ENCODE assay signal across 1 mouse cellular context in genomic region chr11:103232966-103233365, GRCm38 (mm10).
TF ChIP-seq lines count a peak whose summit lies in the region.

No protein-coding gene starts in this region.

TF ChIP-seq in CH12.LX, 34 proteins besides CTCF, POLR2A, EP300 and RAD21 (continued from another document):
- TF ChIP-seq KAT2A (IDR thresholded peaks at IDR 0.05; ENCODE audit: insufficient replicate concordance, low read length) (no peak), ZKSCAN1 (IDR thresholded peaks at IDR 0.05; ENCODE audit: borderline replicate concordance, low read depth, low read length) (no peak), CHD2 (IDR thresholded peaks at IDR 0.05; ENCODE audit: low read length) (no peak), SIN3A (IDR thresholded peaks at IDR 0.05; ENCODE audit: low read length) (no peak), TBP (conservative IDR thresholded peaks at IDR 0.05; ENCODE audit: low read depth, low read length) (no peak)
